Mouse (Mus musculus): ENCODE results near the gene Col5a1.
A peak's percentile ranks its signal among the peaks of the same experiment; 100 is the strongest.

The Col5a1 gene

DNA sequence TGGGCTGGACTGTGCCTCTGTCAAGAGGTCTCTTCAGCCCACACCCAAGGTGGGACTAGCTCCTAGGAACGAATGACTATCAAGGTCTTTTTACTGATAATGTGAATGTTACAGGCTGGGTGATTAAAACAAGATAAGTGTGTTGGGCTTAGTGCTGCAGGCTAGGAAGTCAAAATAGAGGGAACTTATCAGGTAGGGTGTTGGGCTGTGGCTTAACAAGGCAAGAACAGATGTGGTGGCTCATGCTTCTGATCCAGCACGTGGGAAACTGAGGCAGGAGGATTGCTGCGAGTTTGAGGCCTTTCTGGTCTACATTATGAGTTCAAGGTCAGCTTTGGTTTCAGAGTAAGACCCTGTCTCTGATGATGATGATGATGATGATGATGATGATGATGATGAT is 128.6 kb downstream of the Col5a1 start:
- no peak for ATAC-seq (ENCODE audit: insufficient number of reproducible peaks, low FRiP score, low TSS enrichment)

DNA sequence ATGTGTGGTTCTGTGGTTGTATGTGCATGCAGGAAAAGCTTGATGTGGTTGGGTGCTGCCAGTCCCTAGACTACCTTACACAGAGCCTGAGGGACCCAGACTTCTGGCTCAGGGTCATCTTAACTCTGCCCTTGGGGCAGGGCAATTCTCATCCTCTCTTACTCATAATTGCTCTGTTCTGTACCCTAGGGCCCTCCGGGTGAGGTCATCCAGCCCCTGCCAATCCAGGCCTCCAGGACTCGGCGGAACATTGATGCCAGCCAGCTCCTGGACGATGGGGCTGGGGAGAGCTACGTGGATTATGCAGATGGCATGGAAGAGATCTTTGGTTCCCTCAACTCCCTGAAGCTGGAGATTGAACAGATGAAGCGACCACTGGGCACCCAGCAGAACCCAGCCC is 138.2 kb downstream of the Col5a1 start:
- ATAC-seq (ENCODE audit: insufficient number of reproducible peaks, low FRiP score, low TSS enrichment): no peak

DNA sequence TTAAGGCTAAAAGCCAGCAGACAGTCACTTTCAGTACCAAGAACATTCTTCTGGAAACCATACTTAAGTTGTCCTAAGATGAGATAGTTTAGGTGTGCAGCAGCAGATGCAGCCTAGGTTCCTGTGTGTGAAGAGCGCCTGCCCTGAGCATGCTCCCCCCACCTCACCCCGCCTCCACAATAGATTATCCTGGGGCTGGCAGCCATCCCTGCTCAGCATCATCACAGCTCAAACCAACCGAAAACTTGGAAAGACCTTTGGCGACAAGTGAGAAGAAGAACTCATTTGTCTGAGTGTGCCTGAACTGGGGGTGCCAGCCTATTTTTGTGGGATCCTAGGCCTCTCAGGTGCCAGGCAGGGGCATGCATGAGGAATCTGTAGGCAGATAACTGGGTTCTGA is 139.6 kb downstream of the Col5a1 start:
- no peak for ATAC-seq (ENCODE audit: insufficient number of reproducible peaks, low FRiP score, low TSS enrichment)

DNA sequence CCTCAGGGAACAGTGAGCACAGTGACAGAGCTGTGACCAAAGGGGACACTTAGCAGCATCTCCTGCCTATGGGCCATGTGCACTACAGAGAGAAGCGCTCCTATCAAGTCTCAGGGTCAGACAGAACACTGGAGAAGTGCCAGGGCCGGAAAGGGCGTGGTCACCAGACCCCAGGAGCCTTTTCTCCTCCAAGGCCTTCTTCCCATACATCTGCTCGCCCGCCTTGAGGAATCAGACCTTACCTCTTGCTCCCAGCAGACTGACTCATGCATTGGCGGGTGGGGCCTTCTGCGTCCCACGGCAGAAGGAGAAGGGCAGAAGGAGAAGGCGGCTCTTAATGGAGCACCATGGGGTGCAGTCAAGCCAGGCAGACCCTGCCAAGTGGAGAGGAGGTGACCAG is 145.6 kb downstream of the Col5a1 start:
- no peak for ATAC-seq (ENCODE audit: insufficient number of reproducible peaks, low FRiP score, low TSS enrichment)

DNA sequence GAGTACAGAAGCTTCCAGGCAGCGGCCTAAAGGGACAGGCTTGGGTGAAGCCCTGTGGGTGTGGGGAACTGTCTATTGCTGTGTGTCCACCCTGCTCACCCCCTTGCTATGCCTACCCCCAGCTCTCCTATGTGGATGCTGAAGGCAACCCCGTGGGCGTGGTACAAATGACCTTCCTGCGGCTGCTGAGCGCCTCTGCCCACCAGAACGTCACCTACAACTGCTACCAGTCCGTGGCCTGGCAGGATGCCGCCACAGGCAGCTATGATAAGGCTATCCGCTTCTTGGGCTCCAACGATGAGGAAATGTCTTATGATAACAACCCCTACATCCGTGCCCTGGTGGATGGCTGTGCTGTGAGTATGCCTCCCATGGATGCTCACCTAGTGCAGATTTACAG is 146.2 kb downstream of the Col5a1 start:
- no peak for ATAC-seq (ENCODE audit: insufficient number of reproducible peaks, low FRiP score, low TSS enrichment)

DNA sequence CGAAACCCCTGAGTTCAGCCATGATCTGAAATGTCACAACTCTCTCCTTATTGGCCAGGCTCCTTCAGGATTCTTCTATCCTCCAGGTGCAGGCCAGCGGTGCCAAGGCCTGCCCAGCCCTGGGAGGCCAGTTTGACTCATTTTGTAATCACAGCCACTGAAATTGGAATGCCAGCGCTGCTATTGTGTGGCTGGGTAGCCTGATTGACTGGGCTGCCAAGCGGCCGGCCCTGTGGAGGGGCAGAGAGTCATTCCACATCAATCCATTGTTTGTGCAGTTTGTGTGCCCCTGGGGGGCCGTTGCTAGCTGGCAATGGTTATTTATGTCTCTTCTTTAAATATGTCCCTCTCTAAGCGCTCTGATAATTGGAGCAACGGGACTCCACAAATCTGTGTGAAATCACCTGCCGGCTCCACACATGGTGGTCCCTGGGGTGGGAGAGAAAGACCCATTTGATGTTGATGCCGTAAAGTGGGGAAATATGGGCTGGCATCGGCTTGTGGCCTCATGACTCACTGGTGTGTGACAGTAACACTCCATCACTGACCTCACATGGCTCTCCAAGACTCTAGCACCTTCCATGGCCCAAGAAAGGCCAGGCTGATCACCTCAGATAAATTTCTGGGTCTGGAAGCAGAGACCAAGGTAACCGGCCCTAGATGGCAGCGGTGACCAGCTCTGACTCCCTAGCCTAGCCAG is 147.9 kb downstream of the Col5a1 start:
- no peak for ATAC-seq (ENCODE audit: insufficient number of reproducible peaks, low FRiP score, low TSS enrichment)

DNA sequence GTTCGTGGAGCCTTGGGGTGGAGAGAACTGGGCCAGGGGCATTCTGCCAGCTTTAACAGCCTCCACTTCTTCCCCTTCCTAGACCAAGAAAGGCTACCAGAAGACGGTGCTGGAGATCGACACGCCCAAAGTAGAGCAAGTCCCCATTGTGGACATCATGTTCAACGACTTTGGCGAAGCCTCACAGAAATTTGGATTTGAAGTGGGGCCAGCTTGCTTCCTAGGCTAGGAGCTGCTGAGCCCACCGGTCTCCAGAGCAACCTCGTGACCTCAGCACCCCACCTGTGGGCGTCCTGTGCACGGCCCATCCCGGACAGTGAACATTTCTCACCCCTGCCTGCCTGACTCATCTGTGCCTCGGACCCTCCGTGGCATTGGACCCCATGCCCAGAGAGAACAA is 150.6 kb downstream of the Col5a1 start:
- ATAC-seq (ENCODE audit: insufficient number of reproducible peaks, low FRiP score, low TSS enrichment): no peak

DNA sequence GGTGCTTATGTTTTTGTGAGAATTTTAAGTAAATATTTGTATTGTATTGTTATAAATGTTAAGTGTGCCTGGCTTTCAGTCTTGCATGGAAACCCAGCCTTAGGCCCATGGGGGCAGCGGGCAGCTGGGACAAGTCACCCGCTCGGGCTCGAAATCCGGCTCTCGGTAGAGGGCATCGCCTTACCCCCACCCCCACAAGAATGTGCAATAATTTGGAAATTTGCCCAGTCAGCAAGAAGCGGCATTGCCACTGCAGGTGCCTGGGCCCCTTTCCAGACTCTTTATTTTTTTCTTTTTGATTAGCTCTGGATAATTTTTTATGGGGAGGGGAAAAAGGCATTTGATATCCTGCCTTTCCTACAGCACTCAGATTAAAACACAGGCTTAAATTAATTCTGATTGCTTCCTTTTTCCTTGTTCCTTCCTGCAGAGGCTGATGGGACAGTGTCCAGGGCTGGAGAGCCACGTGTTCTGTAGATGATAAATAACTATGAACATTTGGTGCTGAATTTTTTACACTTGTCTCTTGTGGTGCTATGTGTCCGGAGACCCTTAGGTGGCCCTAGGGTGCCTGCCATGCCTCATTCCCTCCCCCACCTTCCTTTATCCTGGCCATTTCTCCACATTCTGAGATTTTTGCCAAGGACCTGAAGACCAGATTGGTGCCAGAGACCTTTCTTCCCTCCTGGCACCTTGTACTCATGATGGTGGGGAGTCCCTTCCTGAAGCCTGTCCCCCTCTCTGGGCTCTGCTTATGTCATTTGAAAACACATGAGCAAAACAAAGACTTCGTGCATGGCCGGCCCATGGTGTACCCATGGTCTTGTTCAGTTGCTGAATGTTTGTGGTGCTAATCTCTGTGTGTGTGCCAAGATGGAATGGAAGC is 151.5 kb downstream of the Col5a1 start:
- ATAC-seq (ENCODE audit: insufficient number of reproducible peaks, low FRiP score, low TSS enrichment): 0 out of 2 replicates have a peak, but pooled peaks have one; percentile 5

DNA sequence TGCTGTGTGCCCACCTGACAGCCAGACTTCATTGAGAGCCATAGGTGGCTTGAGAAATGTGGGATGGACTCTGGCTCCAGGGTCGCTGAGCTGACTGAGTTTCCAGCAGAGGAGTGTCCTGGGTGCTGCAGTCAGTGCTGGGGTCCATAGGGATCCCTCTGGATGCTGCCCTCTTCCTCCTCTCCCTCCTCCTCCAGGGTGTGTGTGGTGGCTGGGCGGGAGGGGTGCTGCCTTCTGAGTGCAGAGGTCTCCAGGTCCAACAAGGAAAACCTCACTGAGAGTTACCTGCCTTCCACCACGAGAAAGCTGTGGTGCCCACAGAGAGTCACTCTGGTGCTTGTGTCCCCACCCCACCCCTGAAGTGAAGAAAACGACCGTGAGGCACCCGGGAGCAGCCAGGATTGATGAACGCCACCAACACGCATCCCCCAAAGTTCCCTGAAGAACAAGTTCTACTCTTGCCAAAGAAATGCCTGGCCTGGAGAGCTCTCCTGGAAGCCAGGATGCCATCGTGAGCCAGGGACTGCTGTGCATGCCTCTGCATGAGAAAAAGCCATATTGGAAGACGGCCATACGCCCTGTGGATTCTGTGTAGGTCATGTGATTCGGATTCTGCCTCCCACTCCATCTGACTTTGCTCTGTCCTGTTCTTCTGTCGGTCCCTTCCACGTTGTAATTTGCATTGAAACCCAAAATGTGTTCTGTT is 152.3 kb downstream of the Col5a1 start:
- ATAC-seq (ENCODE audit: insufficient number of reproducible peaks, low FRiP score, low TSS enrichment): peak; percentile 34; the same call in 1 of the 2 replicates

DNA sequence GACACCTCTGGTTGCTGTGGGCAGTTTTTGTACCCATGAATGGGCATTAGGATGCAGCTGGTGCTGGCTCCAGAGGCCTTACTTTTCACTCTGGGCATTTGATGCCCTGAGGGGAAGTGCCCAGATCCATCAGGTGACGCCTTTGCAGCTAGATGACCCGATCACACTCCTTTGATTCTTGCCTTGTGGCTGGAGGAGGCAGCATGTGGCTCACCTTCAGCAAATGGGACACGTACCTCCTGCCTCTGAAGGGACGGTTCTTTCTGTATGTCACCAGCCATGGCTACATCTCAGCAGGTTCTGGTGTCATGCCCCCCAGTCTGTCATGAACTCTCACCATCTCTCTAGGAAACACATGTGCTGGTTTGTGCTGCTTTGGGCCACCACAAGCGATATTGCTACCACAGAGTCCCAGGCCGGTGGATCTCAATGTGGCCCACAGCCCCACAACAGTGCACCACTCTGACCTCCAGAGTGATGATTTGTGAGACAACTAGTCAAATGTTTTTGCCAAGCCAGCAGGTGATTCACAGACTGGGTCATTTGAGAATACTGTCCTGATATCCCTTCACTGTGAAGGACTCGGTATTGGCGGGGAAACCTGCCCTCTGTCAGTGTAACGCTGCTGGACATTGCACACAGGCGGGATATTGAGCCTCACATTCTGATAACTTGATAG is 153.6 kb downstream of the Col5a1 start:
- ATAC-seq (ENCODE audit: insufficient number of reproducible peaks, low FRiP score, low TSS enrichment): no peak

DNA sequence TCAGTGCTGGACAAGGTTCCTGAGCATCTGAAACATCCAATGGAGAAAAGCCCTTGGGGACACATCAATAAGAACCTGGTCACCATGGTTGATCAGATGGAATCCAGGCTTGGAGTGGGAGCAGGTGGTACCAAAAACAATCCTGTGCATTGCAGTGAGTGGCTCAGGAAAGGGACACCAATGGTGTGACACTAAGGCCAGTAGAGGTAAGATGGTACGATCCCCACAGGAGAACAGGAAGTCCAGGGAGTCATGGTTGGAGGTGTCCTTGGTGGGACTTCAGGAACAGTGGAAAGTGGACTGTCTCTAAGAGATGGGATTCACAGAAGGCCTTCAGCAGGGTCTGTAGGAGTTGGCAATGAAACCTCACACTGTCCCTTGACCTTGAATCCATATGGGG is 154.2 kb downstream of the Col5a1 start:
- ATAC-seq (ENCODE audit: insufficient number of reproducible peaks, low FRiP score, low TSS enrichment): no peak

DNA sequence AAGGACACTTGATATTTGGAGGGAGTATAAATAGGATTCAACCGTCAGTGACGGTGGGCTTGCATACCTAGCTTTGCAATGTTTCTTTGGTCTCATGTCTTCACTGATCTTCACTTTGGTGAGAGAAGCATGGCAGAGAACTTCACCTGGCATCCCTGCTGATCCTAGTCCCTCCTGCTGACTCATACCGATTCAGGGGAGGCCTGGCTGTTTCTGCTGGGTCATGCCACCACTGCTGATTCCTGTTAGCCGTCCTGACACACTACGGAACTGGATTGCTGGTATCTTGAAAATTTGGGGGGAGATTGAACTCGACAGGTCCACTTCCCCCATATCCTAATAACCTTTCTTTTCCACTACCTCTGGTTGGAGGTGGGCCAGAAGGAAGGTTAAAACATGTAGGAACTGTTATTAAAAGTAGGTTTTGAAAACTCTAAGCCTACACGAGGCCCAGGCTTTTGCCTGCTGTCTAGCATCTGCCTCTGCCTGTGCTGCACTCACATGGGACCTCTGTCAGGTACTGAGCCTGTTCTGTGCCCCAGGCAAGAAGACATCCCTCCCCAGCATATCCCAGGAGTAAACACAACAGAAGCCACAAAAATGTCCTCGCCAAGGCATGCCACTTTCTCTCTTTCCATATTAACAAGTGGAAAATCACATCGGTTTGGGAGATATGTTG is 158.8 kb downstream of the Col5a1 start:
- no peak for ATAC-seq (ENCODE audit: insufficient number of reproducible peaks, low FRiP score, low TSS enrichment)

DNA sequence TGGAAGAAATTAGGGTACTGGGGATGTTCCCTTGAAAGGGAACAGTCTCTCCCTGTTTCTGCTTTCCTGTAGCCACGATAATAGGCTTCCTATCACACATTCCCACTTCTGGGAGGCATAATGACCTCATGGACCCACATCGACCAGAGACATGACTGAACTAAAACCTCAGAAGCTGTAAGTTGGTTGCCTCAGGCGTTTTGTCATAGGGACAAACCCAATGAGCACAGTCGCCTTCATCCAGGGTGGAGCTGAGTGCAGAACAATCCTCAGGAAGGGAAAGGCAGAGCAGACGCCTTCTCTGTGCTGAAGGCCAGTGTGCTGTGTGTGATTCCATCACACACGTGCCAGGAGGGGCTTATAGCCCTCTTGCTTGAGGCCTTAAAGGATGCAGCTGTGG is 160.1 kb downstream of the Col5a1 start:
- no peak for ATAC-seq (ENCODE audit: insufficient number of reproducible peaks, low FRiP score, low TSS enrichment)

DNA sequence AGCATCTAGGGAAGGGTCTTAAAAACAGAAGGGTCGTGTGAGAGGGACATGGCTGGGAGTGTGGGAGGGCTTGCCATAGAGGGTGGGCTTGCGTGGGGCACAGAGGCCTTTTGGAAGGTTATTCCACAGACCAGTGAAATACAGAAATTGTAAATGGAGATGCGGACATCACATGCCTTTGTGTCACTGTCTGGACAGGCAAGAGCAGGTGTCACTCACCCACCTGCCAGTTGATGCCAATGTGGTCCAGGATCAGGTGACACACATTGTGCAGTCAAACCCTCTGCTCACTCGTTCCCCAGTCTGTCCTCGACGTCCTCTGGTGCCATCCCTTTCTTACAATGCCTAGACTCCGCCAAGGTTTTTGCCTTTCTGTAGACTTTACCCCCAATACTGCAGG is 160.9 kb downstream of the Col5a1 start:
- ATAC-seq (ENCODE audit: insufficient number of reproducible peaks, low FRiP score, low TSS enrichment): no peak

DNA sequence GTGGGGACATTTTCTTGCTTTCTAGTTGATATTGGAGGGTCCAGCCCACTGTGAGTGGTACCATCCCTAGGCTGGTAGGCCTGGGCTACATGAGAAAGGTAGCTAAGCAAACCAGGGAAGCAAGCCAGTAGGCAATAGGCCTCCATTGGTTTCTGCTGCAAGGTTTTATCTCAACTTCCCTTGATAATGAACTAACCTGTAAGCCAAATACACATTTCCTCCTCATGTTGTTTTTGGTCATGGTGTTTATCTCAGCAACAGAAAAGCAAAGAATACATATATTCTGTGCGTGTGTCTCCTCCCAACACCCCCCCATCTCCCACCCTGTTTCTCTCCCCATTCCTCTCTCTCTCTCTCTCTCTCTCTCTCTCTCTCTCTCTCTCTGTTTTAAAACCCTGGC is 173.7 kb downstream of the Col5a1 start:
- ATAC-seq (ENCODE audit: insufficient number of reproducible peaks, low FRiP score, low TSS enrichment): no peak

DNA sequence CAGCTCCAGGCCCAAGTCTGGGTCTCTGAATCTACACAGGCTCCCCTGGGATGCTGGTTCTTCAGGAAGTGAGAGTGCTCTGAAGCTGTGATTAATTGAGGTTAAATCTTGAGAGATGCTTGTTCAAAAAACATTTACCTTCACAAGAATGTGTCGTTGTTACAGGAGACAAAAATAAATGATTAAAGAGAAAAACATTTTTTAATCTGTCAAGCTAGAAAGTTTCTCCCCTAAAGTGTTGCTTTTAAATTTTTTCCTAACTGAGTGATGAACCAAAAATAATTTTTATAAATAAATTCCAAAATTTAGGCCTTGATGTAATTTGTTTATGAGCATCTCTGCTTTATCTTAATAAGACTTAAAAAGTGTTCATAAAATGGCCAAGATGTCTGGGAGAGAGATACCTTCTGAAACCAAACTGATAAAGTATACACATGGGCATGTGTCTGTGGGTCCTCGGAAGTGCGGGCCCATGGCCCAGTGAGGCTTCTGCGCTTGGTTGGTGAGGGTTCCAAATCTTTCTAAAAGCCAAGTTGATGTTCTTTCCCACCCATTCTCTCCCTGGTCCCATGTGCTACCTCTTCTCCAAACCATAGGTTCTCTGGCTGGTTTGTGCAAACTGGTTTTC is 177.6 kb downstream of the Col5a1 start:
- ATAC-seq (ENCODE audit: insufficient number of reproducible peaks, low FRiP score, low TSS enrichment): no peak

DNA sequence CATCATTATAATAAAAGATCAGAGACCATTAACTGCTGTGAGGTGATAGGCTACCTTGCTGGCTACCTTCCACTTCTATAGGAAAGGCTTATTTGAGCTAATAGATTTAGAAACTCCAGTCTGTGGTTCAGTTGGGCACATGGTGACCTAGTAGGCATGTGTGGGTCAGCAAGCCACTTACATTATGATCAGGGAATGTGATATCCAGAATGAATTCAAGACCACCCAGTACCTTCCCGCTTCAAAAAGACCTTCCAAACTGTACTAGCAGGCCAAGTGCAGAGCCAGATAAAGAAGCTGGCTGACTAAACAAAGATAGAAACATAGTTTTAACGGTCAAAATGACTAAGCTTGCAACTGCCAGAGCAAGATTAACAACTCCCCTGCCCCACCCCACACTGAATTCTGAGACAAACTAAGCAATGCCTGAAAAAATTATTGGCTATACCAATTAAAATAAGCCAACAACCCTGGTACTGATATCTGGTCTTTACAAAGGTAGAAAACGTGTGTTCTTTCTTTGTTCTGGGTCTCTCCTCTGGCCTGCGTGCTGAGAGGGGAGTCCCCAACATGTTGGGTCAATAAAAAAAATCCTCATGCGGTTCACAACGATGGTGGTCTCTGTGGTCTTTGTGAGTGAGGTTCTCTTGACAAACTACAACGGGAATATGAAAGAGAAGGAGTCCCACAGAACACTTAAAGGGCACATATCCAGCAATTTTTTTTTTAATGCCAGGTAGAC is 178.3 kb downstream of the Col5a1 start:
- no peak for ATAC-seq (ENCODE audit: insufficient number of reproducible peaks, low FRiP score, low TSS enrichment)

DNA sequence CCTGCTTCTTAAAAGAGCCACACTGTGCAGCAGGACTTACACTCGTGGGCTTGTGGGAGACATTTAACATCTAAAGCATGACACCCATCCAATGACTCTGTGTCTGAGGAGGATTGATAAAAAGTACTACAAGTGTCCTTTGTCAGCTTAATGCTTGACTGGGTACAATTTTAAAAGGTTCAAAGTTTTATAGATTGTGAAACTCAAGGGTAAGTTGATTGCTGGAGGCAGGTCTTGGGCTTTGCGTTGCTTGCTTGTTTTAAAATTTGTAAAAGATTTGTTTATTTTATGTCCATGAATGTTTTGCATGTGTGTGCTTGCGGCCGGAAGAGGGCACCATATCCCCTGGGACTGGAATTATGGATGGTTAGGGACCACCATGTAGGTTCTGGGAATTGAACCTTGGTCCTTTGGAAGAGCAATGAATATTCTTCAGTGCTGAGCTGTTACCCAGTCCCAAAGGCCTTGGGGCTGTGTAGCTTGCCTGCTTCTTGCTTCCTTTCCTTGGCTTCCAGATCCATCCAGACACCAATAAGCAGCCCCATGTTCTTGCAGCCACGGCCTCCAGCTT is 178.9 kb downstream of the Col5a1 start:
- ATAC-seq (ENCODE audit: insufficient number of reproducible peaks, low FRiP score, low TSS enrichment): no peak

DNA sequence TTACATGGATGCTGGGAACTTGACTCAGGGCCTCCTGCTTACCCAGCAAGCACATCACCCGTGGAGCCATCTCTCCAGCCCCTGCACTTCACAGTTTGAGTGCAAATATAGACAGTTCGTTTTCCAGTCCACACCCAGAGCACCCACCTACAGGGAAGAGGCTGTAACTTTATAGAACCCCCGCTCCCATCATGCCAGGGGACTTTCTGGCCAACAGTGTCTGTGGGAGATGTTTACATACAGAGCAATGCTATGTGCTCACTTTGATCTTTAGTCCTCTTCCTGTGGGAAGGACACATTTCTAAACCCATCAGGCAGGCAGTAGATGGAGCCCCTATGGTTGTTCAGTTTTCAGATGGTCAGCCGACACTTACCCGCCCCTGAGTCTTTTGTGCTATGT is 180.5 kb downstream of the Col5a1 start:
- no peak for ATAC-seq (ENCODE audit: insufficient number of reproducible peaks, low FRiP score, low TSS enrichment)
